15 mouse cellular contexts compared by ENCODE assay signal in the genomic region with DNA sequence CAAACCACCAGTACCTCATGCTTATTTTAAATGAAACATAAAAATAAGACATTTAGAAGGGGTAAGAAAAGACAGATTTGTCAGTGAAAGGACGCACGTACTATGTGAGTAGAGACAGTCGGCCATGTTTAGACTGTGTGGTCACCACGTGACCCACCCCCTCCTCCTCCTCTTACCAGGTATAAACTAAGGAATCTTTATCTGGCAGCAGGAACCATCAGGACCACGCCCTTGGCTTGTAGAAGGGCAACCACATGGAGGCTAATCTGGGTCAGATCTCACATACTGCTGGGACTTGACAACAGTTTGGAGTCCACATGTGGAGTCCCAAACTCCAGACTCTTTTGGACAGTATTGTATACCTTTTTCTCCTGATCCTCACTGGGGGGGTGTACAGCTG. TPM values are rescaled to one million over a fixed set of nuclear protein-coding genes. Genes with fewer than 3 reads are reported as not detected.
"Had no signal": no experiment of that assay in that cellular context is flagged by ENCODE, and none has a peak within 500 bp of the region (broad histone marks: within the 10 kb centered on the region; RNA-seq: fewer than 3 reads in every experiment).

No protein-coding gene starts in this region.

- DNase-seq: kidney, postnatal 10 days; kidney, postnatal 4 days; left cerebral cortex, postnatal 4 days; lung, adult 18-20 months; right cerebral cortex, adult 18-20 months; right cerebral cortex, postnatal 25 days; thymus, postnatal 4 days had no signal

- H3K27ac ChIP-seq: layer of hippocampus, adult 2 months; limb, embryonic 13.5 days; liver, embryonic 14.5 days; midbrain, embryonic 12.5 days; neural tube, embryonic 15.5 days; stomach, postnatal 0 days had no signal

- H3K36me3 ChIP-seq: limb, embryonic 13.5 days; midbrain, embryonic 12.5 days; neural tube, embryonic 15.5 days had no signal

- ATAC-seq: midbrain, embryonic 16.5 days had no signal

- H3K9ac ChIP-seq: limb, embryonic 13.5 days; liver, embryonic 14.5 days; midbrain, embryonic 12.5 days; neural tube, embryonic 15.5 days had no signal

- H3K27me3 ChIP-seq: limb, embryonic 13.5 days; midbrain, embryonic 12.5 days; neural tube, embryonic 15.5 days had no signal

- H3K9me3 ChIP-seq: limb, embryonic 13.5 days; midbrain, embryonic 12.5 days; neural tube, embryonic 15.5 days had no signal

- H3K4me2 ChIP-seq: limb, embryonic 13.5 days; midbrain, embryonic 12.5 days; neural tube, embryonic 15.5 days had no signal

- H3K4me1 ChIP-seq: midbrain, embryonic 12.5 days; neural tube, embryonic 15.5 days had no signal

- H3K4me3 ChIP-seq: layer of hippocampus, adult 2 months; limb, embryonic 13.5 days; midbrain, embryonic 12.5 days; neural tube, embryonic 15.5 days had no signal

RNA-seq across cellular contexts. Expression of a gene that starts 7.5 kb away (rescaled TPM):
- total RNA-seq: megakaryocyte-erythroid progenitor cell, adult 5-6 weeks had no signal
